Mouse (Mus musculus): ENCODE data around the gene Slc7a15. TPM values are rescaled to one million over a fixed set of nuclear protein-coding genes. Genes with fewer than 3 reads are reported as not detected.

Slc7a15 gene
- polyA plus RNA-seq, 1 experiment from 2014 or later, result not detected

DNA sequence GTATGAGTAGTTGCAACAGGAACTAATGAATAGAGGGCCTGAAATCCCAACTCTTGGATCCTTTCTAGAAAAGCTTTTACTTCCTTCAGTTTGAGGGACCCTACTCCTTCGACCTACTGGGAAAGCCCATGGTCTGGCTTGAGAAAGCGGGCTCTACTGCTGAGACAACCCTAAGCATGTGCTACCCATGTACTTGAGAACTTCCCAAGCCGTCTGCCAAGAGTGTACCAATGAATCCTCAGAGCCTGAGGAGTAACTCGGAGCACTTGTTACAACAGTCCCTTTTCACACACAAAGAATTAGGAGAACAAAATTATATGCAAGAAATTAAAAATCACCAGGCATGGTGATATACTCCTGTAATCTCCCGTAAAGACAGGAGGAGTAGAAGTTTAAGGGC, 61.6 kb downstream of the Slc7a15 start:
- no peaks in the 10 kb centered on the region for H3K79me2 ChIP-seq (ENCODE audit: inconsistent target)
- no peak overlapping the region for H3K27ac ChIP-seq
- no peak overlapping the region for H3K4me3 ChIP-seq (ENCODE audit: inconsistent target)
- 88% methylated on average over 5 of the region's 5 CpGs for WGBS (ENCODE audit: missing documents)
- no peaks in the 10 kb centered on the region for H3K36me3 ChIP-seq (ENCODE audit: inconsistent target)

DNA sequence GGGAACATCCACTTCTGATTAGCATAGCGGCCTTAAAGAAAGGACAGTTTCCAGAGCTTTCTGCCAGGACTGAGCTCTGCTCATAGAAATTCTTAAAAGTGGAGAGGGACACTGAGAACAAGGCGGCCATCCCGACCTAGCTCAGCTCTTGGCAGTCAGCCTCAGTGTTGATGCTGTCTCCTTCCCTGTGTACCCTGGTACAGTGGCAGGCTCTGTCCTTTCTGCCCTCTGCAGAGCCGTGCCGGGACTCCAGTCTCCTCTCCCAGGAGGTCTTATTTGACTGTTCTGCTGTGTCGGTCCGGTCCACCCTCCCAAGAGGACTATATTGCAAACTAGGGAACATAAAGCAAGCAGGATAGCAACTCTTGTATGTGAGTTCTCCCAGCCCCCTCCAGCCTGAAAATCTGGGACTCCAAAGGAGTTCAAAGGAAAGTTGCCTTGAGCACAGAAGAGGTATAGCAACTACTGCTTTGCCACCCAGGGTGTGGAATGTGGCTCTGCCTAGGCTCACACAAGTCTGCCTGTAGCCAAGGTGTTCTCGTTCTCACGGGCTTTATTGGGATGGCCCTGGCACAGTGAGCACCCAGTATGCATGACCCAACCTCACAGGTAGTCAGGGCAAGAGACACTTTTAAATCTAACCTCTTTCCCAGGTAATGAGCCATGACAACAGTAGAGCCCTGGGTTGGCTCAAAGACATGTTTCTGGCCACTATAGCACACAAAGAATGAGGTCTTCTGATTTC, 62.5 kb downstream of the Slc7a15 start:
- Histone ChIP-seq H3K36me3 (ENCODE audit: inconsistent target) (no peaks in the 10 kb centered on the region), H3K79me2 (ENCODE audit: inconsistent target) (no peaks in the 10 kb centered on the region), H3K27ac (no peak overlapping the region), H3K4me3 (ENCODE audit: inconsistent target) (no peak overlapping the region)
- 94% methylated on average over 9 of the region's 9 CpGs for WGBS (ENCODE audit: missing documents)

GRCm38 (mm10) chr12:8535596-8535995, 63.3 kb downstream of the Slc7a15 start:
- no peaks in the 10 kb centered on the region for H3K79me2 ChIP-seq (ENCODE audit: inconsistent target)
- H3K4me3 ChIP-seq (ENCODE audit: inconsistent target), result no peak overlapping the region
- no peaks in the 10 kb centered on the region for H3K36me3 ChIP-seq (ENCODE audit: inconsistent target)
- no peak overlapping the region for H3K27ac ChIP-seq
- 92% methylated on average over 7 of the region's 7 CpGs for WGBS (ENCODE audit: missing documents)

- no peaks in the 10 kb centered on the region for H3K79me2 ChIP-seq (ENCODE audit: inconsistent target)
- 85% methylated on average over 1 of the region's 1 CpGs for WGBS (ENCODE audit: missing documents)
- no peaks in the 10 kb centered on the region for H3K36me3 ChIP-seq (ENCODE audit: inconsistent target)
- no peak overlapping the region for H3K27ac ChIP-seq
- no peak overlapping the region for H3K4me3 ChIP-seq (ENCODE audit: inconsistent target)
Observed at GRCm38 (mm10) chr12:8534915-8535314, 64.0 kb downstream of the Slc7a15 start.

DNA sequence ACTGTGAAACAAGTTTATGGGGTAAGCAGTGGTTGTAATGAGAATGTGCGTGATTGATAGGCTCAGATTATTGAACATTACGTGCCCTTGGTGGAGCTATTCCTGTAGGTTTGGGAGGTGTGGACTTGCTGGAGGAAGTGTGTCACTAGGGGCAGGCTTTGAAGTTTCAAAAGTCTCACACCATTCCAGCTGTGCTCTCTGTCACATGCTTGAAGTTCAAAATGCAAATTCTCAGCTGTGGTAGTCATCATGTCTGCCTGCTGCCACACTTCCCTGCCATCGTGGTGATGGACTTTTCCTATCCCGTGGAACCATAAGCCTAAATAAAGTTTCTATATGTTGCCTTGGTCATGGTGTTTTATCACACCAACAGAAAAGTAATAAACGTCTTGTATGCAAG, 71.1 kb downstream of the Slc7a15 start:
- WGBS (ENCODE audit: missing documents), result 81% methylated on average over 5 of the region's 5 CpGs
- H3K36me3 ChIP-seq (ENCODE audit: inconsistent target), result peaks cover 3% of the 10 kb centered on the region; the same call in 1 of the 2 replicates
- no peak overlapping the region for H3K27ac ChIP-seq
- H3K79me2 ChIP-seq (ENCODE audit: inconsistent target), result no peaks in the 10 kb centered on the region
- H3K4me3 ChIP-seq (ENCODE audit: inconsistent target), result no peak overlapping the region

DNA sequence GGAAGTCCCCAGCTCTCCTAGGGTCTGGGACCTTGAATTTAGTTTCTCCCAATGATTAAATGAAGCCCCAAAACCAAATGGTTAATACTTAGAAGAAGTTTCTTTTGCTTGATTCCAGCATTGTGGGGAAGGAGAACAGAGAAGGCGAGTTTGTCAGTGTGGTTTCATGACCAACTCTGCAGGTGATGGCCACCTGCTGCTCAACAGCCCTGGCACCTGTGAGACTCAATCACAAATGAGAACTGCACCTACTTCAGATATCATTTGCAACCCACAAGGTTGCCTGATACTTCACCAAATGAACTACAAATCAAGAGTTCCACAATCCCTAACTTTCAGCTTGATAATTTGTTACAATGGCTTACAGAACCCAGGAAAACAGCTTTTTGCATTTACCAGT, 71.7 kb downstream of the Slc7a15 start:
- WGBS (ENCODE audit: missing documents), result 67% methylated on average over 1 of the region's 1 CpGs
- H3K79me2 ChIP-seq (ENCODE audit: inconsistent target), result no peaks in the 10 kb centered on the region
- H3K27ac ChIP-seq, result no peak overlapping the region
- H3K36me3 ChIP-seq (ENCODE audit: inconsistent target), result peaks cover 3% of the 10 kb centered on the region; the same call in 1 of the 2 replicates
- H3K4me3 ChIP-seq (ENCODE audit: inconsistent target), result no peak overlapping the region

DNA sequence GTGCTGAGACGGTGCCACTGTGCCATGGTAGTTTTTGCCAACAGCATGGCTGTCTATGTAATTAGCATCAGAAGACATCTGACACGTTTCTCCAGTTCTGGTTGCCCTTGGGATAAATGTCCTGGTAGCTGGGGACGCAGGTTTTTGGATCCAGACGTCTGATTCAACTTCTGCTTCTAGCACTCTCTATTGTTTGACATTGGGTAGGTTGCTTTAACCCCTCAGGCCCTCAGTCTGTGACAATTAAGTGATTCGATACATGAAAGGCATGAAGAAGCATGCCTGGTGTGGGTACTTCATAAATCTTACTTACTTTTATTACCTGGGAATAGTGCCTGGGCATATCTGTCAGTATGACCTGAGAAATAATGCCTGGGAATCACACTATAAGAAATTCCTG, 74.8 kb downstream of the Slc7a15 start:
- H3K4me3 ChIP-seq (ENCODE audit: inconsistent target), result no peak overlapping the region
- peak overlapping the region; percentile 100; the same call in 1 of the 2 replicates for H3K27ac ChIP-seq
- H3K36me3 ChIP-seq (ENCODE audit: inconsistent target), result peaks cover 3% of the 10 kb centered on the region; the same call in 1 of the 2 replicates
- 84% methylated on average over 5 of the region's 5 CpGs for WGBS (ENCODE audit: missing documents)
- H3K79me2 ChIP-seq (ENCODE audit: inconsistent target), result no peaks in the 10 kb centered on the region

DNA sequence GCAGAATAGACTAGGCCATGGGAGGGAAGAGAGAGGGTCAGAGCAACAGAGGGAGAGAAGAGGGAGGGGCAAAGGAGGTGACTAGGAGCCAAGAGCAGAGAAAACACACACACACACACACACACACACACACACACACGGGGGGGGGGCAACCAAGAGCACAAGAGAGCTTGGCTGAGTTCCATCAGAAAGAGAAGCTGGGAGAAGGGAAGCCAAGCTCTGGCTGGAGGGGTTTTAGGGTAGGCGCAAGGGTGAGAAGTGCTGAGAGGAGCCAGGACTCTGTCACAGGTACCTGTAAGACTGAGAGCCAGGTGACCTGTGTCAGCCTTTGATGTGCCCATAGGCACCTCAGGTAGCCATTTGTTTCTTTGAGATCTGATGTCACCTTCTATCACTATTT, 76.2 kb downstream of the Slc7a15 start:
- Histone ChIP-seq H3K36me3 (ENCODE audit: inconsistent target) (peaks cover 3% of the 10 kb centered on the region; the same call in 1 of the 2 replicates), H3K27ac (peak overlapping the region; percentile 100), H3K4me3 (ENCODE audit: inconsistent target) (no peak overlapping the region), H3K79me2 (ENCODE audit: inconsistent target) (no peaks in the 10 kb centered on the region; the same call in 1 of the 2 replicates)
- WGBS (ENCODE audit: missing documents), result 100% methylated on average over 1 of the region's 2 CpGs

DNA sequence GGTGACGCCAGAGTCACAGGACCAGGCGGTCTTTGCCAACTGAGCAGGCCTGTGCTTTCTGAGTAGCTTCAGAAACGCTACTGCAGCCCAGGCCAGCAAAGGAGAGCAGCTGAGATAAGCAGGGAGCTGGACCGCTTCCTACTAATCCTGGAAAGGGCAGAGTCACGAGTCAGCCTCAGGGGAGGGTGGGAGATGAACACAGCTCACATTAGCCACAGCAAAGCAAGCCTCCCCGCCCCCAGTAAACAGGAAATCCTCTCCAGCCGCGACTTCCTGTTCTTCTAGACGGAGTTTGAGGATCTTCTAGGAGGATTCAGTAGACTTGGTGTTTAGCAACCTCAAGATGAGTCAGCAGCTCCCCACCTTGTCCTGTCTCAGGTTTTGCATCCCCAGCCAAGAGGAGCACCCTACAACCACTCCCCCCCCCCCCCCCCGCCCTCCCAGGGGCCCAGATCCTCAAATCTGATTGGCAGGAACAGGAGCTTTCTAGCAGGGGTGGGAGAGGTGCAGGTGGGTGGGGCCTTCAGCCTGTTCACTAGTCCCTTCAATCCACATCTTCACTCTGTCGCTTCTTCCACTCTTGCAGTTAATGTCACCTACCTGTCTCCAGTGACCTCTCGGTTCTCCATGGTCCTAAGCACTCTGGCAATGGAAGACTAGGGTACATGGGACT, 77.4 kb downstream of the Slc7a15 start:
- peaks cover 3% of the 10 kb centered on the region; the same call in 1 of the 2 replicates for H3K36me3 ChIP-seq (ENCODE audit: inconsistent target)
- H3K79me2 ChIP-seq (ENCODE audit: inconsistent target), result peaks cover 10% of the 10 kb centered on the region; the same call in 1 of the 2 replicates
- H3K4me3 ChIP-seq (ENCODE audit: inconsistent target), result no peak overlapping the region
- H3K27ac ChIP-seq, result peak overlapping the region; percentile 100
- 5% methylated on average over 11 of the region's 12 CpGs for WGBS (ENCODE audit: missing documents)

GRCm38 (mm10) chr12:8519431-8520160, 79.3 kb downstream of the Slc7a15 start:
- peak overlapping the region; percentile 20; the same call in 1 of the 2 replicates for H3K4me3 ChIP-seq (ENCODE audit: inconsistent target)
- 36% methylated on average over 10 of the region's 12 CpGs for WGBS (ENCODE audit: missing documents)
- peaks cover 28% of the 10 kb centered on the region; the same call in 1 of the 2 replicates for H3K79me2 ChIP-seq (ENCODE audit: inconsistent target)
- H3K36me3 ChIP-seq (ENCODE audit: inconsistent target), result peaks cover 2% of the 10 kb centered on the region; the same call in 1 of the 2 replicates
- peak overlapping the region; percentile 100 for H3K27ac ChIP-seq

DNA sequence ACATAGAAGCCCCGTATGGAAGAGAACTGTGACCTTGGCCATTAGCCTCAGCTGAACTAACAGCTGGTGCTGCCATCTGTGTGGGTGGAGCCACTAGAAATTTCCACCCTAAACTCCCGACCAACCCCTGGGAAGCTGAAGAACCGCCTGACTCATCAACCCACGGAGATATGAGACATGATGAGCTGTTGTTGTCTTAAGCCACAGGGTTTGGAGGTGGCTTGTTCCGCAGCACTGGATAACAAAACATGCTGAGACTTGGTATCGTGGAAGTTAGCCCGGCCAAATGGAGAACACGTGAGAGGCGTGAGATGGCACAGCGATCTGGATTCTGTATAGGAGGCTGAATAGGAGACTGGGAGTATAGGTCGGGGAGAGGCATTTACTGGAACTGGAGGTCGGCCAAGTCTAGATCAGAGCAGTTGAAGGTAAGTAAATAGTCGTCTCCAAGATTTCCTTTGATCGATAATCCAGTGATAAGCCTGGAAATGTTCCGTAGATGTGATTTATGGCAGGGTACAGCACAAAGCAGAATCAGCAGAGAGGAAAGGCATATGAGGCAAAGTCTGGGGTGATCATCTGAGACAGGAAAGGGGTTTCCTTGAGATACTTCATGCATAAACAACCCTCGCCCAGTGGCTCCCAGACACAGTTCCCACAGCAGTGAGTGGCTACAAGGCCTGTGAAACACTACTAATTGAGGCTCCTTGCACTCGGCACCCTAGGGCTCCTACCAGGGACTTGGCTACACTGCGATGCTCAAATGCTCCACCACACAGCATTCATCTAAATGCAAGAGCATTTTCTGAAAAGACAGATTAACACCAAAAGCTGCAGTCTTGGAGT, 87.6 kb downstream of the Slc7a15 start:
- WGBS (ENCODE audit: missing documents), result 69% methylated on average over 18 of the region's 18 CpGs
- H3K4me3 ChIP-seq (ENCODE audit: inconsistent target), result peak overlapping the region; percentile 14
- peaks cover 49% of the 10 kb centered on the region; the same call in 1 of the 2 replicates for H3K79me2 ChIP-seq (ENCODE audit: inconsistent target)
- no peaks in the 10 kb centered on the region for H3K36me3 ChIP-seq (ENCODE audit: inconsistent target)
- H3K27ac ChIP-seq, result peak overlapping the region; percentile 76

- Histone ChIP-seq H3K4me3 (ENCODE audit: inconsistent target) (no peak overlapping the region), H3K79me2 (ENCODE audit: inconsistent target) (peaks cover 41% of the 10 kb centered on the region; the same call in 1 of the 2 replicates), H3K36me3 (ENCODE audit: inconsistent target) (no peaks in the 10 kb centered on the region), H3K27ac (peak overlapping the region; percentile 76)
- WGBS (ENCODE audit: missing documents), result 60% methylated on average over 6 of the region's 6 CpGs
Observed at GRCm38 (mm10) chr12:8510317-8510988, 88.4 kb downstream of the Slc7a15 start.

GRCm38 (mm10) chr12:8509693-8510092, 89.2 kb downstream of the Slc7a15 start:
- Histone ChIP-seq H3K27ac (peak overlapping the region; percentile 76), H3K4me3 (ENCODE audit: inconsistent target) (no peak overlapping the region), H3K79me2 (ENCODE audit: inconsistent target) (peaks cover 34% of the 10 kb centered on the region; the same call in 1 of the 2 replicates), H3K36me3 (ENCODE audit: inconsistent target) (no peaks in the 10 kb centered on the region)
- 46% methylated on average over 5 of the region's 5 CpGs for WGBS (ENCODE audit: missing documents)
